Mouse (Mus musculus) naive thymus-derived CD4-positive, alpha-beta T cell, adult 2 months (primary cell): ENCODE measurements at regions not wholly inside any gene's neighbourhood (a gene's known extent, or its start where the extent isn't known, plus 50 kb on each side); places are given as distances from the start of the nearest gene placed in this dataset.

Source experiments
- DNase-seq: peaks from one replicate; pipeline ENCODE4 v3.0.0-alpha.2; 2011; ENCODE audit warnings: low read depth

DNA sequence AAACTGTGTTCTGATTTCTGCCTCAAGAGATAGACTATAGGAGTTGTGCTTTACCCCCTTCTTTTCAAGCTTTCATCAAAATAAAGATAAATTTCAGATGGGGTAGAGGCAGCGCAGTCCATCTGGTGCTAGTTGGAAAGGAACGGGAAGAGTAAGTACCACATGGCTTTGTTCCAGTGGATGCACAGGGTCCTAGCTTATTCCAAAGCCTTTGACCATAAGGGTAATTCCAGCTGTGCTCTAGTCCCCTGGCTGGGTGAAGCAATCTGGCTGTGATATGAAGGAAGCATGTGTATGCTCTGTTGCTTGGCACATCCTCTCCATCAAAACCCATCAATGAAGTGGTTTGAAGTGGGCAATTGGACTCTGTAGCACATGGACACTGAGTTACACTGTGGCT, 155.6 kb downstream of the 1190002N15Rik start:
- DNase-seq, result no peak

- no peak for DNase-seq
Observed at GRCm38 (mm10) chr9:94378835-94379234, 159.0 kb downstream of the 1190002N15Rik start.

DNA sequence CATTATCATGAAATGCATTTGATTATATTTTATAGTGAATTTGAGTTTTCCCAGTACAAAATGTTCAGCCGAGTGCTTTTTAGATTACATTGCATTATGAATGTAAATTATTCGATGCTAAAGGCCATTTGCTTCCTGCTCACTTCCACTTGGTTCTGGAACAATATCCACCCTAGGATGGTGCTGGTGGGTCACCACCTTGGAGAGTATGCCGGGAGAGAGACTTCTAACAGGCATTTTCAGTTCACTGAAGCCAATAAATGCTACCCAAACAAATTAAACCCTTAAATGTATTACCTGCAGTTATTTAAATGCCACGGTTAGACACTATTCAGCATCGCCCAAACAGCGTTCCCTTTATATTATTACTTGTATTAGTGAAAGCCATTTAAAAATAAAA, 159.6 kb downstream of the 1190002N15Rik start:
- DNase-seq, result no peak

DNA sequence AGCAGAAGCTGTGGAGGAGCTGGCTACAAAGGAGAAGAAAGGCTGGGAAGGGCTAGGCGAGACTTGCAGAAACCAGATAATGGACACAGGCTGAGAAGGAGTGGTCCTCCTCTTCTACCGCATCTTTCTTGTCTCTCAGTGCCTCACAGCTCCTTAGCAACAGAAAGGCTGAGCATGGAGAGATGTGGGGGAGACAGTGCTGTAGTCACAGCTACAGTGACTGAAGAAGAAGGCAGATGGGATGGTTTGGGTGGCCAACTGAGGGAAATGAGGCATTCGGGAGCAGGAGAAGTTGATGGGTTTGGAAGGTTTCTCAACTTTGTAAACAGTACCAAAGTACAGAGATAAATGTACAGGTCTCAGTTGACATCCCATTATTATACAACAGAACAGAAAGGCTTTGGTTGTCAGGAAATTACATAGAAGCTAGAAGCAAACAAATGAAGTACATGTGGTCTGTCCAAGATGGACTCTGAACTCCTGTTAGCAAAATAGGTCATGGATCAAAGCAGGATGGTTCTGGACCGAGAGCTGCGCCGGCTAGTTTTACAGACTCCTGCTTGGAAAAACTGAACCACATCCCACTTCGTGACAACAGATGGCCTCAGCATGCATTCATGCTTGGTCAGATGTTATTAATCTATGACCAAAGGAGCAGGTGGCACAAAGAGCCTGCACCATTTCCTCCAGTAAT, 160.4 kb downstream of the 1190002N15Rik start:
- DNase-seq, result no peak

DNA sequence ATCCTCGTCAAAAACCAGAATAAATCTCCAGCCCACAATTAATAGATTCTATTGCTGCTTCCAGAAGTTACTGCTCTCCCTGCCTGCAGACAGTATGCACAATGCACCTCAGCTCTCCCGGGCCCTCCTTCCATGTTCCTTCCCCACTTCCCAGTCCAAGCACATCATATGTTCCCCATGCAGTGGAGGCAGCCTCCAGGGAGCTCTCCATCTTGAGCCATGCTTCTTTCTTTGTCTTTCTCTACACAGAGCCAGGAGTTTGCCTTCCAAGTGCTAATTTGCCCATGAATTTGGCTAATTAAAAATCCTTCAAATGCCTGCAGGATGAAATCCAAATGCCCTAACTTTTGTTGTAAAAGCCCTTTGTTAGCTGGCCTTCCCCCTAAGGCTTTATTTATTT, 166.9 kb downstream of the 1190002N15Rik start:
- DNase-seq, result no peak

- no peak for DNase-seq
Observed at GRCm38 (mm10) chr9:94368231-94368936, 169.5 kb downstream of the 1190002N15Rik start.

GRCm38 (mm10) chr9:94361877-94362697, 175.8 kb downstream of the 1190002N15Rik start:
- no peak for DNase-seq

DNA sequence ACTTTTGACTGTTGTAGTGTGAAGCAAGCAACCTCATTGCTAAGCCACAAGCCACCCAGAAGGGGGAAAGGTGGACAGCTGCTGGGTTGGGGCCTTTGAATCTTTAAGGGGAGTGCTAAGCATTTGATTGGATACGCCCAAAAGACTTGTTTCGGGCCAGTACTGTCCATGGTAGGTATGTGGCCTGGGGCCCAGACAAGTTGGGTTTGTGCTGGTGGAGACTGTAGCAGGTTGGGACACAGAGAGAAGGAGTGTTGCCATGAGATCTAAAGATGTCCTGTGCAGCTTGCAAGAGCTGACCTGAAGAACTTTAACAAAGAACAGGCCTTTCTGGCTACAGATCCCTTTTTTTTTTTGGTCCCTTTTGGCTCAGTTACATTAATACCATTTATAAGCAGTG, 176.9 kb downstream of the 1190002N15Rik start:
- DNase-seq, result no peak

GRCm38 (mm10) chr9:94358150-94358549, 179.7 kb downstream of the 1190002N15Rik start:
- no peak for DNase-seq

GRCm38 (mm10) chr9:94342011-94342410, 195.9 kb downstream of the 1190002N15Rik start:
- no peak for DNase-seq

GRCm38 (mm10) chr9:94341531-94341930, 196.3 kb downstream of the 1190002N15Rik start:
- no peak for DNase-seq

- DNase-seq, result no peak
Observed at GRCm38 (mm10) chr9:94333450-94333849, 204.4 kb downstream of the 1190002N15Rik start.

DNA sequence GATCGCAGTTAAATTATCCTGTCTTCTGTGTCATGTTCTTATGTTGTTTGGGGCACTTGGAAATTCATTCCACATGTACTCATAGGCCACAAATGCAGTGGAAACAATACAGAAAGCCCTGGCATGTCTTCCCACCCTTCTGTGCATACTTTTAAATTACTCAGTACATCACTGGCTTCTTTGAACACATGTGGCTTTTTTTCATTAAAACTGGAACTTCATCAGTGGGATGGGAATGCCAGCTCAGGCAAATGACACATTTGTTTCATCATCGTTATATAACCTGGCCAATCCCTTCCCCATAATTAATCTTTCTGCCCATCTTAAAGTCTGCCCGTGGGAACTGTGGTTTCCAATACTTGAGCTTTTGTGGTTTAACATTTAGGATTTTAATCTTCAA, 214.9 kb downstream of the 1190002N15Rik start:
- DNase-seq, result no peak

GRCm38 (mm10) chr9:94302575-94302974, 235.3 kb downstream of the 1190002N15Rik start:
- DNase-seq, result no peak

- no peak for DNase-seq
Observed at GRCm38 (mm10) chr9:94301896-94302295, 236.0 kb downstream of the 1190002N15Rik start.

DNA sequence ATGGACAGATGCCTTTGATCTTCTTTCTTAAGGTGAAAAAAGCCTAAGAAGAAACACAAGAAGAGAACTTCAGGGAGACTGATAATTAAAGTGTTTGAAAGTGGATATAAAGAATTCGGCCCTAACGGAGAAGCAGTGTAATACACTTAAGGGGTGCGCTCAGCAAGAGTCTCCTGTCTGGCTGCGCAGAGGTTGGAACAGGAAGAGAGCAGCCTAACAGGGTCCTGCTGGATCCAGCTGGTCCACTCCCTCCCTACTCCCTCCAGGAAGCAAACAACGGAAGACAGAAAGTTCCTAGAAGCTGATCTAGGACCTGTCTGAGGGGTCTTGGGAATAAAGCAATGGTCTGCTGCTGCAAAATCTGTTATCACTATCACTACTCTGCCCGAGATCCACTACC, 242.4 kb downstream of the 1190002N15Rik start:
- no peak for DNase-seq

GRCm38 (mm10) chr9:94292147-94292546, 245.7 kb downstream of the 1190002N15Rik start:
- DNase-seq, result no peak

- DNase-seq, result no peak
Observed at GRCm38 (mm10) chr9:94289546-94289945, 248.3 kb downstream of the 1190002N15Rik start.

DNA sequence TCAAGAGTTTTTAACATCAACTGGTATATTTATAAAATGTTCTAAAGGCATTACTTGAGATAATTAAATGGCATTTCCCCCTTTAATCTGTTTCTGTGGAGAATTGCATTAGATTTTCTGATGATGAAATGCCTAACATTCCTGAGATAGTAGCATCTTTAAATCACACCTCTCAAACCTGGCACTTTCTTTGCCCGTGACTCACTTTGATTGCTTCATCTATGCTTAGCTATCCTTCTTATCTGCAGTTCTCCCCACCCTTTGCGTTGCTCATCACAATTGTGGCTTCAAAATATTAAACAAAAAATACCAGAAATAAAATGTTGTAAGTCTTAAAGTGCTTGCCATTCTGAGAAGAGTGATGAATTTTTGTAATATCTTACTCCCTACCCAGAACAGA, 250.3 kb downstream of the 1190002N15Rik start:
- no peak for DNase-seq

GRCm38 (mm10) chr9:94278657-94279585, 259.0 kb downstream of the 1190002N15Rik start:
- DNase-seq, result no peak

DNA sequence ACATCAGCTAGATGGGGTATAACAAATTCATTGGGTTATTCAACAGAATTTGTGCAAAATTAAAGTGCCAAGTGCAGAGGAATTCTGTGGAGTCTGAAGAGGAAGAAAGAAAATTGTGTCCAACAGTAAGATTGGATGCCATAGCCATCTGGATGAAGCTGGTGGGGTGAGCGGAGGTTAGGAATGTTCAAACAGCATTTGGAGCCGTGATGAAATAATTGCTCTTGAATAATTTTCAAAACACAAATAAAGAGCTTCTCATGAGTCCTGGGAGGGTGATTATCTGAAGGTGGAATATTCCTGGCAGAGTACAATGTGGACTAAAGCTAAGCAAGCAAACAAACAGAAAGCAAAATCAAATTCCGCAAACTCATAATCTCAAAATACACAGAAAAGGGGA, 260.8 kb downstream of the 1190002N15Rik start:
- no peak for DNase-seq

DNA sequence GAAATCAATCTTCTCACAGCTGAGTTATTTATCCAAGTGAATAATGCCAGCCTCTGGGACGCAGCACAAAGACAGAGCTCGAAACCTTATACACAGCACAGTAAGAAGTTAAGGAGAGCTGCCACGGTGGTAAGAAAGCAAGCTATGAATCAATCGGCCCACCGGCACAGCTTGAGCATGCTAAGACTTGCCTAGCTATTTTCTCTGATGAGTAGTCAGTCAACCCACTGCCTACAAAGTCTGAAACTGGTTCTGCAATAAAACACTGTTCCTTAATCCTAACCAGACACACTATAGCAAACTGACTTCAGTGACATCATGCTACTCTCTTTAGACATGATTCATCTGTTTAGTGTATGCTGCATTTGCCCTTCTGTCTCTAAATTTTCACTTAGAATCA, 268.7 kb downstream of the 1190002N15Rik start:
- no peak for DNase-seq
